Mouse (Mus musculus) brown adipose tissue, adult 24 weeks (tissue): ENCODE measurements around the gene Furin. TPM values are rescaled to one million over a fixed set of nuclear protein-coding genes. Genes with fewer than 3 reads are reported as not detected.

Experiments
- H3K27ac ChIP-seq: fragments of 200-500 bp; replicated peaks from 2 replicates; pipeline ENCODE4 v1.5.1; 2012; ENCODE audit warnings: low read depth, mild to moderate bottlenecking, low read length
- H3K4me1 ChIP-seq: fragments of 200-500 bp; 2 replicates; pipeline ENCODE4 v1.6.1; 2012; ENCODE audit warnings: low read length, mixed read lengths; ENCODE audit not compliant: control insufficient read depth, insufficient read depth, insufficient read length
- H3K4me3 ChIP-seq: fragments of 200-500 bp; 2 replicates; pipeline ENCODE4 v1.5.1; 2012; ENCODE audit warnings: low read depth, mild to moderate bottlenecking, low read length, moderate library complexity; ENCODE audit not compliant: insufficient read depth
- polyA plus RNA-seq: library from polyadenylated mRNA; stranded (reverse); fragments of >200 nt; gene quantifications from 2 replicates; pipeline ENCODE4 v1.2.4, GENCODE M21; 2012; ENCODE audit not compliant: missing spikeins, insufficient read depth, insufficient read length

Gene Furin
- polyA plus RNA-seq, 1 experiment, result 50.2 TPM

DNA sequence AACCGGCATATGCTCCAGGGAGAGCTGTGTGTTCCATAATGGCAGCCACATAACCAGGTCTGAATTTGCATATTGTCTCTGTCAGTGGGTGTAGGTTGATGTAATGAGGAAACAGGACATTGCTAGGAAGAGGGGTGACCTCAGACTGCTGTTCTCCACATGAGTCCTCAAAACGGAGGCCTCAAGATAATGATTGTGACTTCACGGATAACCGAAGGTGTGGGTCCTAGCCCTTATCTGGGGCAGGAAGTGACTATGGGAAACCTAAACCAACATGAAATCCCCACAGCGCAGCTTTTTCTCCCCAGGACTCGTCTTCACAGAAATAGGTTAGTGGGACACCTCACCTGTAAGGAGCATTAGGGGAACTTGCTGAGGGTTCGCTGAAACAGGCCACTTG lies 11.7 kb upstream of the Furin start:
- Histone ChIP-seq H3K27ac (no peak overlapping the region), H3K4me3 (no peak overlapping the region), H3K4me1 (no peaks in the 10 kb centered on the region; the same call in 1 of the 2 replicates)

DNA sequence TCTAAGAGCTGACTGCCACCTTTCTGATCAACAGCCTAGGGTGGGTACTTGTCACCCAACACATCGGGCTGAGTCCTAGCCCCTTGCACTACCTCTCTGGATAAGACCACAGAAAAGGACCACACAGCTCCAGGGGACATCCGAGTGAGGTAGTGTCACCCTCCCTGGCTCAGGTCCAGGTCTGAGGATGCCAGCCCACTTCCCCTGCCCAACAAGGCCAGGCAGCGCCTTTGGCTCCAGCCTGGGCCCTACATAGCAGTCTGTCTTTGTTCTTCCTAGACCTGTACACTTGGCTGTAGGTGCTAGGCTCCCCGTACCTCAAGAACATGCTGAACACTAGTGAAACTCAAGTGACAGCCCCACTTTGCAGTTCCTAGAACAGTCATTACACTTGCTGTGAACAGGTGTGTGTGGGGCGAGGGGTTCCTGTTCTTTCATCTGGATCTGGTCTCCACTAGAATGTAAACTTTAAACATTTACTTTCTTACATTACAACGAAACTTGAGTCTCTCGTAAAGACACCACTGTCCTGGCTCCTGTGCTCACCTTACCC lies 9.1 kb upstream of the Furin start:
- Histone ChIP-seq H3K27ac (no peak overlapping the region), H3K4me1 (no peaks in the 10 kb centered on the region; the same call in 1 of the 2 replicates)

GRCm38 (mm10) chr7:80413512-80414302 lies 8.5 kb upstream of the Furin start:
- Histone ChIP-seq H3K4me1 (no peaks in the 10 kb centered on the region; the same call in 1 of the 2 replicates), H3K27ac (no peak overlapping the region), H3K4me3 (no peak overlapping the region)

More for the DNA sequence above, 9.1 kb upstream of the Furin start:
- H3K4me3 ChIP-seq, result no peak overlapping the region

GRCm38 (mm10) chr7:80412781-80413180 lies 7.5 kb upstream of the Furin start:
- Histone ChIP-seq H3K4me3 (no peak overlapping the region), H3K4me1 (no peaks in the 10 kb centered on the region; the same call in 1 of the 2 replicates), H3K27ac (no peak overlapping the region)

DNA sequence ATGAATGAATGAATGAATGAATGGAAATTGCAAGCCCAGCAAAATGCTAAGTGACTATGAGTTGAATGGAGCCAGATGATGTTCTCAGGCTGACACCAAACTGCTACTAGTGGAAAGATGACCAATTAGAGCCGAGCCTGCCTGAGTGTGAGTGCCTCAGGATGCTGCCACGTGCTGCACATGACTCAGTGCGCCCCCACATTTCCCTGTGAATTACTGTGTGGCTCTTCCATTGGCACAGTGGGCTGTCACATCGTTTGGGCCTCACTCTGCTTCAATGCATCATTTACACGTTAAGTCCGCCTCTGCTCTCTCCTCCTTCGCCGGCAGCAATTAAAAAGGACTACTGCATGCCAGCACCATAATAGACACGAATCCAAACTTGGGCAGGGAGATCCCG lies 7.0 kb upstream of the Furin start:
- Histone ChIP-seq H3K27ac (no peak overlapping the region), H3K4me1 (no peaks in the 10 kb centered on the region; the same call in 1 of the 2 replicates)

DNA sequence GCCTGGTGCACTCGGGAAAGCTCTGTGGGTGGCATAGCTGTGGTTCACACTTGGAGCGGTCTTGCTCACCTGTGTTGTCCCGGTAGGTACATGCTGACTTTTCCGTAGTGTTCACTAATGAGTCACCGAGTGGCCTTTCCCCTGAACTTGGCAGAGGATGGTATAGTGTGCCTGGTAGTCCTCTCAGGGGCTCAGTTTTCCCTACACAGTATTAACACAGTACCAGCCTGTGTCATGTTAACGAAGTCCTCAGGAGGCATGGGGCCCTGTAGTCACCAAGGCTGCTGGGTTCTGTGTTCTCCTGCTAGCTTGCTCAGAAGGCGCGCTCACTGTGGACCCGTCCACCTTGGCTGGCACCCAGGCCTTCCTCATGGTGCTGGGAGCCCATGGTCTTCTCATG lies 5.1 kb upstream of the Furin start:
- H3K4me1 ChIP-seq, result no peaks in the 10 kb centered on the region; the same call in 1 of the 2 replicates
- H3K4me3 ChIP-seq, result no peak overlapping the region
- H3K27ac ChIP-seq, result no peak overlapping the region

More for the DNA sequence above, 7.0 kb upstream of the Furin start:
- no peak overlapping the region for H3K4me3 ChIP-seq

DNA sequence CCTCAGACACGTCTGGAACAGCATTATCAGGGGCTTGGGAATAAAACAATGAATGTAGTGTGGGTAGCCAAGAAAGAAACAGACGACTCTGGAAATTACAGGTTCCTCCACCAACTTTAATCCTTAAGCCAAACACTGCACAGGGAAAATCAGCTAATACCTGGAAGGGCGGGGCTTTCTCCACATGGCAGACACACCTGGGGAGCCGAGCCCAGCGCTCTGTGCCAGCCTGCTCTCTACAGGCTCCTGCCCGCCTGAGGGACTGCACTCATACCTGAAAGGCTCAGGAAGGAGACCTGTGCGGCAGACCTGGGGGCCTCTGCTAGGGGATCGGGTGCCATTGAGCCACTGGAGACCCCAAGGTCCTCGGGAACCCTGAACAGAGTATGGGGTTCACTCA lies 2.5 kb upstream of the Furin start:
- Histone ChIP-seq H3K4me3 (no peak overlapping the region), H3K4me1 (0 out of 2 replicates have a peak, but pooled peaks cover 3% of the 10 kb centered on the region)

DNA sequence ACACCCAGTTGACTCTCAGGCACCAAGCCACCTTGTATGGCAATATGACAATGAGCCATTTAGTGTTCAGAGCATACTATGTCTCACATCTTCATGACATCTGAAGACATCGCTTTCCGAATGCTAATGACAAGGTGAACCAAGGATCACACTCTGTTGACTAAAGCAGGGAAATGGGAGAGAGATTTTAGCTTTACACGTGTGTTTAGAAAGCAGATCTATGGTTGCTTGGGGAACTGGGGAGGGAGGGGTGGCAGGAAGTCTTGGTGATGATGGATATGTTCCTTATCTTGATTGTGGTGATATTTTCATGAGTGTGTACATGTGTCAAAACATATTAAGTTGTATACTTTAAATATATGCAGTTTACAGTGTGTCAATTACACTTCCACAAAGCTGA lies 950 bp upstream of the Furin start:
- Histone ChIP-seq H3K27ac (no peak overlapping the region), H3K4me3 (no peak overlapping the region), H3K4me1 (peaks cover 5% of the 10 kb centered on the region)

More for the DNA sequence above, 2.5 kb upstream of the Furin start:
- no peak overlapping the region for H3K27ac ChIP-seq

DNA sequence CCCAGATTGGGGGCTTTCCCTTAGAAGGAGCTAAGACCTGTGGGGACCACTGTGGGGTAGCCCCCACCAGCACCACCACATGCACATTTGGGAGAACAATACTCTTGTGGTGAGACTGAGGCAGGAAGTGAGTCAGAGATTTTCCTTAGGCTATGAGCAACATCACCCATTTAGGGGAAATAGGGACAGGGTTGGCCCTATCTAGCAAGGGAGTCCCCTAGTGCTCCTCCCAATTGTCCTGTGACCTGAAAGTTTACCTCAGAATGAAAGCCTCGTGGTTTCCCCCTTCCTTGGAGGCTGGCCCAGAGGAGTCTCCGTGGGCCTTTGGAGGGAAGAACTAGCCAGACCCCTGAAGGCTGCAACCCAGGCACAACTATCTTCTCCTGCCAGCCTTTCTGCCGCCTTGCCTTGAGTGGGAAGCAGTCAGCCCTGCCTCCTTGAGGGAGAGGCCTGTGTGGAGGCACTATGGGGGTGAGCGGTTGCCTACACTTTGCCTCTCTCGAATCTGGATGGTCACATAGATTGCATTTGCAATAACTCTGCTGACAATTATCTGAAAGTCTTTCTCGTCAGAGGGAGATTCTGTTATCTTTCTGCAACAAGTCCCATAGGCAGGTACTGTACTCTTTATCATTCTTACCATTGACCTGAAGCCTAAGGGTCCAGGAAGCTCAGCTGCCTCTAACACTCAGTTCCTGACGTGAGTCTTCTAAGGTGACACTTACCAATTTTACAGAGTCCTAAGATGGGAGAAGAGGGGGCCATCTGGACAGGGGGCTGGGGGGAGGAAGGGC lies 938 bp downstream of the Furin start:
- Histone ChIP-seq H3K27ac (peak overlapping the region; percentile 95), H3K4me3 (no peak overlapping the region), H3K4me1 (peaks cover 20% of the 10 kb centered on the region)

DNA sequence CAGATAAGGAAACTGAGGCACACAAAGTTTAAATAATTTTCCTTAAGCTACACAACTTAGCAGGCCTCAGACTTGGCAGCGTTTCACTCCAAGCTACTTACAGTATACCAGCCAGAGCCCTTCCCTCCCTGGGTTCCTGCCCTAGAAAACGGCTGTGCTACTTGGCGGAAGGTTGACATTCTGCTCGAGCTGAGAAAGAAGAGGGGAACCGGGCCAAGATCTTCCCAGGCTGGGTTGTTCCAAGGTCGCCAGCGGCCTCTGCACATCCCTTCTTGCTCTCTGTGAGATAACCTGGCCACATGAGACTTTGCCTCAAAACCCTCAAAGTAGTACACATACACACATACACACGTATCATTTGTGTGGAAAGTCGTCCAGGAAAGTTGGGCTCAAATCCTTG lies 1.7 kb downstream of the Furin start:
- H3K4me3 ChIP-seq, result peak overlapping the region; percentile 73
- peaks cover 25% of the 10 kb centered on the region for H3K4me1 ChIP-seq
- H3K27ac ChIP-seq, result peak overlapping the region; percentile 95

DNA sequence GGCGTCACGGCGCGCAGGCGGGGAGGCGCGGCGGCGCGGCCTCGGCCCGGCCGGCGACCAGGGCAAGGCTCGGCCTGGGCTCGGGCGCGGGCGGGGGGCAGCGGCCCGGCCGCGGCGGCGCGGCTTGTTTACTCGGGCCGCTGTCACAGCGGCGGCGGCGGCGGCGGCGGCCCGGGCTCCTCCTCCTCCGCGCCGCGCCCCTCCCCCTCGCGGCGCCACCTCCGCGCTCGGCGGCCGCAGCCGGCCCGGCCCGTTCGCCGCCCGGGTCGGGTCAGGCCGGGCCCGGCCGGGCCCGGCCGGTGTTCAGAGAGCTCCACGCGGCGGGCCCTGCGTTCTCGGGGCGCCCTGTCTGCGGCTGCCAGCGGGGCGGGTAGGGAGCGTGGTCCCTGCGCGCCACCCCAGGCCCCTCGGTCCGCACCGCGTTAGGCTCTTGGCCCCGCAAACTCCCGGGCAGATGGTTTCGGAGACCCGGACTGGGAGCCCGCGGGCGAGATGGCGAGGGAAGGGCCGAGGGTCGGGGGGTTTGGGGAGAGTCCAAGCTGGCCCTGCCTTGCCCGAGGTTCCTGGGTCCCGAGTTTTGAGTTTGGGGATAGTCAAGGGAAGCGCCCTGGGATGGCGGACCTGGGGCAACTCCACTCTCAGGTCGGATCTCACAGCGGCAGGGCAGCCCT lies 2.5 kb downstream of the Furin start:
- Histone ChIP-seq H3K4me1 (peaks cover 26% of the 10 kb centered on the region), H3K27ac (peak overlapping the region; percentile 95), H3K4me3 (peak overlapping the region; percentile 73)

- Histone ChIP-seq H3K4me1 (peaks cover 26% of the 10 kb centered on the region), H3K27ac (peak overlapping the region; percentile 62), H3K4me3 (peak overlapping the region; percentile 73)
Observed at GRCm38 (mm10) chr7:80401860-80402641, 3.2 kb downstream of the Furin start.

GRCm38 (mm10) chr7:80401041-80401859 lies 4.0 kb downstream of the Furin start:
- H3K27ac ChIP-seq, result peak overlapping the region; percentile 62
- peaks cover 26% of the 10 kb centered on the region for H3K4me1 ChIP-seq
- peak overlapping the region; percentile 73 for H3K4me3 ChIP-seq
